23 mouse cellular contexts compared by ENCODE assay signal in the genomic region with DNA sequence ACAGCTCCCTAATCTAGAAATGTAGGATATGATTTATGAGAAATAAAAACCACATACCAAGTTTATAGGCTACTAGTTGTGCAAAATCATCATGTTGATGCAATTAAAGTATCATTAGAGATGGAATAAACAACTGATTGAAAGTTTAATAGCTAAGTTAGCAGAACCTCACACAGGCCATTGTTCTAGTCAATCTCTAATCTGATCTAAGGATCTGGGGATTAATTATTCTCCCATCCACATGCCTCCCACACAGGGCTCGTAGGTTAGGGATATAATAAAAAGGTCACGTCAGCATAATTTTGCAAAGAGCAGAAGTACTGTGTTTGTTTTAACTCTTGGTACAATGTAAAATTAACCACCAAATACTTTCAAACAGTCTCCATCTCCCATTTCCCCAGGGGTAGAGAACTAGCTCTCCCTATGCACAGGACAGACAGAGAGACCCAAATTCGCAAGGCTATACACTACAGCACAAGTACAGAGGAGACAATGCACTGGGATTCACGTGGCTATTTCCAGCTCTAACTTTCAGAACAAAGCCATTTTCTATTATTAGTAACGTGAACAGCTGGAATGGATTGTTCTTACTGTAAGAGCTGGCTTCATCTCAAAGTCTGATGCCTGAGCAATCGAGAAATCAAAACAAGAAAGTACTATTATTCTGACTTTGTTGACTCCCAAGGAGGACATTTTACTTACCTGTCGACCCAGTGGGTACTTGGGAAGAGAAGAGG. TPM values are rescaled to one million over a fixed set of nuclear protein-coding genes. Genes with fewer than 3 reads are reported as not detected.
DNase-seq lines count a peak whose midpoint lies in the region; ATAC-seq and TF ChIP-seq lines count a peak whose summit lies in the region.
"Had no signal": no experiment of that assay in that cellular context is flagged by ENCODE, and none has a peak within 500 bp of the region (broad histone marks: within the 10 kb centered on the region; RNA-seq: fewer than 3 reads in every experiment).

No protein-coding gene starts in this region.

- peaks cover 61% of the 10 kb centered on the region for H3K36me3 ChIP-seq in embryonic facial prominence, embryonic 14.5 days (ENCODE audit: control insufficient read depth, insufficient read depth, low read length)
- peaks cover 74% of the 10 kb centered on the region for H3K36me3 ChIP-seq in embryonic facial prominence, embryonic 10.5 days (replicated peaks)
- H3K36me3 ChIP-seq in heart, embryonic 15.5 days, result peaks cover 43% of the 10 kb centered on the region
- H3K36me3 ChIP-seq in limb, embryonic 12.5 days, result peaks cover 65% of the 10 kb centered on the region
- peaks cover 75% of the 10 kb centered on the region for H3K36me3 ChIP-seq in limb, embryonic 10.5 days
- peaks cover 47% of the 10 kb centered on the region for H3K36me3 ChIP-seq in heart, postnatal 0 days (replicated peaks; ENCODE audit: control insufficient read depth, insufficient read depth, low read length)

- no peak for ATAC-seq in embryonic facial prominence, embryonic 14.5 days (ENCODE audit: low read depth)
- ATAC-seq in heart, embryonic 15.5 days (replicated peaks; ENCODE audit: insufficient number of reproducible peaks, insufficient read depth, low FRiP score, low read depth), result no peak
- ATAC-seq in limb, embryonic 12.5 days (ENCODE audit: insufficient number of reproducible peaks, insufficient read depth, low FRiP score, low TSS enrichment, low read depth), result no peak
- ATAC-seq in heart, postnatal 0 days (ENCODE audit: insufficient read depth, low read depth), result peak; percentile 67
- ATAC-seq: forebrain, embryonic 14.5 days; hindbrain, embryonic 16.5 days; intestine, embryonic 16.5 days had no signal

- 68% methylated on average over 7 of the region's 7 CpGs for WGBS in embryonic facial prominence, embryonic 14.5 days
- 85% methylated on average over 7 of the region's 7 CpGs for WGBS in embryonic facial prominence, embryonic 10.5 days
- 49% methylated on average over 7 of the region's 7 CpGs for WGBS in heart, embryonic 15.5 days
- WGBS in limb, embryonic 12.5 days, result 85% methylated on average over 7 of the region's 7 CpGs
- 94% methylated on average over 7 of the region's 7 CpGs for WGBS in limb, embryonic 10.5 days
- 31% methylated on average over 7 of the region's 7 CpGs for WGBS in heart, postnatal 0 days

- H3K27ac ChIP-seq in embryonic facial prominence, embryonic 14.5 days (replicated peaks; ENCODE audit: low read depth, low read length), result no peak overlapping the region
- H3K27ac ChIP-seq in embryonic facial prominence, embryonic 10.5 days (replicated peaks), result no peak overlapping the region
- peak overlapping the region; percentile 46; the same call in 1 of the 2 replicates for H3K27ac ChIP-seq in heart, embryonic 15.5 days
- 0 out of 2 replicates have a peak overlapping the region, but pooled peaks have one; percentile 12 for H3K27ac ChIP-seq in limb, embryonic 12.5 days
- no peak overlapping the region for H3K27ac ChIP-seq in limb, embryonic 10.5 days
- peak overlapping the region; percentile 81 for H3K27ac ChIP-seq in heart, postnatal 0 days (ENCODE audit: low read depth)
- H3K27ac ChIP-seq: layer of hippocampus, adult 2 months; macrophage; midbrain, embryonic 10.5 days; stomach, embryonic 15.5 days had no signal

- TF ChIP-seq EP300 in heart, postnatal 0 days (IDR thresholded peaks at IDR 0.05; ENCODE audit: low read depth), result no peak

- H3K9ac ChIP-seq in embryonic facial prominence, embryonic 14.5 days (ENCODE audit: low read depth, low read length), result no peak overlapping the region
- no peak overlapping the region for H3K9ac ChIP-seq in heart, embryonic 15.5 days
- H3K9ac ChIP-seq in limb, embryonic 12.5 days (replicated peaks), result no peak overlapping the region
- H3K9ac ChIP-seq in heart, postnatal 0 days (replicated peaks; ENCODE audit: low read depth, low read length), result no peak overlapping the region
- H3K9ac ChIP-seq: stomach, embryonic 15.5 days had no signal

- no peaks in the 10 kb centered on the region for H3K9me3 ChIP-seq in embryonic facial prominence, embryonic 14.5 days (ENCODE audit: control insufficient read depth, low read length)
- no peaks in the 10 kb centered on the region for H3K9me3 ChIP-seq in embryonic facial prominence, embryonic 10.5 days
- no peaks in the 10 kb centered on the region for H3K9me3 ChIP-seq in heart, embryonic 15.5 days (replicated peaks)
- H3K9me3 ChIP-seq in limb, embryonic 12.5 days, result no peaks in the 10 kb centered on the region
- H3K9me3 ChIP-seq in limb, embryonic 10.5 days (replicated peaks), result no peaks in the 10 kb centered on the region
- no peaks in the 10 kb centered on the region for H3K9me3 ChIP-seq in heart, postnatal 0 days (replicated peaks; ENCODE audit: control insufficient read depth, low read length)
- H3K9me3 ChIP-seq: midbrain, embryonic 10.5 days; stomach, embryonic 15.5 days had no signal

- TF ChIP-seq CTCF in heart, postnatal 0 days (IDR thresholded peaks at IDR 0.05; ENCODE audit: low read depth), result no peak

- H3K27me3 ChIP-seq in embryonic facial prominence, embryonic 14.5 days (replicated peaks; ENCODE audit: control insufficient read depth, insufficient read depth, low read length), result no peaks in the 10 kb centered on the region
- no peaks in the 10 kb centered on the region for H3K27me3 ChIP-seq in embryonic facial prominence, embryonic 10.5 days (replicated peaks; ENCODE audit: low read depth, poor library complexity, severe bottlenecking)
- H3K27me3 ChIP-seq in heart, embryonic 15.5 days, result no peaks in the 10 kb centered on the region
- H3K27me3 ChIP-seq in limb, embryonic 12.5 days, result no peaks in the 10 kb centered on the region
- no peaks in the 10 kb centered on the region for H3K27me3 ChIP-seq in limb, embryonic 10.5 days (ENCODE audit: low read depth, poor library complexity, severe bottlenecking)
- no peaks in the 10 kb centered on the region for H3K27me3 ChIP-seq in heart, postnatal 0 days (ENCODE audit: control insufficient read depth, insufficient read depth, low read length)
- H3K27me3 ChIP-seq: stomach, embryonic 15.5 days had no signal

- no peak overlapping the region for H3K4me3 ChIP-seq in embryonic facial prominence, embryonic 14.5 days (ENCODE audit: low read depth, low read length)
- no peak overlapping the region for H3K4me3 ChIP-seq in embryonic facial prominence, embryonic 10.5 days
- no peak overlapping the region for H3K4me3 ChIP-seq in heart, embryonic 15.5 days
- H3K4me3 ChIP-seq in limb, embryonic 12.5 days (replicated peaks), result no peak overlapping the region
- H3K4me3 ChIP-seq in limb, embryonic 10.5 days, result no peak overlapping the region
- H3K4me3 ChIP-seq in heart, postnatal 0 days (ENCODE audit: low read depth, low read length), result no peak overlapping the region
- H3K4me3 ChIP-seq: layer of hippocampus, adult 2 months; midbrain, embryonic 10.5 days; stomach, embryonic 15.5 days had no signal

- H3K4me1 ChIP-seq in embryonic facial prominence, embryonic 14.5 days (ENCODE audit: control insufficient read depth, insufficient read depth, low read length), result no peaks in the 10 kb centered on the region
- no peaks in the 10 kb centered on the region for H3K4me1 ChIP-seq in embryonic facial prominence, embryonic 10.5 days
- H3K4me1 ChIP-seq in heart, embryonic 15.5 days (replicated peaks), result peaks cover 15% of the 10 kb centered on the region
- no peaks in the 10 kb centered on the region for H3K4me1 ChIP-seq in limb, embryonic 12.5 days (replicated peaks)
- no peaks in the 10 kb centered on the region for H3K4me1 ChIP-seq in limb, embryonic 10.5 days
- H3K4me1 ChIP-seq in heart, postnatal 0 days (ENCODE audit: control insufficient read depth, insufficient read depth), result peaks cover 19% of the 10 kb centered on the region; the same call in 1 of the 2 replicates
- H3K4me1 ChIP-seq: midbrain, embryonic 10.5 days; stomach, embryonic 15.5 days had no signal

- DNase-seq in embryonic facial prominence, embryonic 14.5 days (ENCODE audit: low spot score), result peak; percentile 45
- DNase-seq in embryonic facial prominence, embryonic 10.5 days (ENCODE audit: low spot score), result no peak
- no peak for DNase-seq in heart, adult 11 months
- DNase-seq in limb, embryonic 10.5 days (ENCODE audit: low spot score), result no peak
- peak; percentile 73 for DNase-seq in heart, postnatal 0 days (ENCODE audit: low spot score)
- DNase-seq in layer of hippocampus, postnatal 14 days (ENCODE audit: low spot score in 2 of 2), result no peak
- DNase-seq: adrenal gland, postnatal 25 days; cerebellum, adult 11-12 months; cerebellum, postnatal 14 days; embryo, embryonic 11 days; gastrocnemius, postnatal 10 days; lung, adult 18-20 months; retina, postnatal 1 day had no signal

- no peak overlapping the region for H3K4me2 ChIP-seq in embryonic facial prominence, embryonic 14.5 days (ENCODE audit: low read depth, low read length)
- H3K4me2 ChIP-seq in heart, embryonic 15.5 days, result no peak overlapping the region
- H3K4me2 ChIP-seq in limb, embryonic 12.5 days, result no peak overlapping the region
- peak overlapping the region; percentile 12; the same call in 1 of the 2 replicates for H3K4me2 ChIP-seq in heart, postnatal 0 days (ENCODE audit: low read depth, low read length)
- H3K4me2 ChIP-seq: liver, embryonic 11.5 days; stomach, embryonic 15.5 days had no signal

RNA-seq across cellular contexts. Expression of gene Orc3, which starts 29.7 kb away (rescaled TPM):
- polyA plus RNA-seq in embryonic facial prominence, embryonic 14.5 days (2014; fragmentation: Nextera tagmentation; extraction: Ambion mirVana), result 82.5 and 94.7 TPM in 2 replicates
- polyA plus RNA-seq in embryonic facial prominence, embryonic 10.5 days (2016; fragmentation: Nextera tagmentation; extraction: Ambion mirVana), result 93.8 and 96.6 TPM in 2 replicates
- polyA plus RNA-seq in heart, embryonic 15.5 days (2015; fragmentation: Nextera tagmentation; extraction: Ambion mirVana), result 58.0 and 63.8 TPM in 2 replicates
- 105 and 109 TPM in 2 replicates for polyA plus RNA-seq in limb, embryonic 12.5 days (2016; fragmentation: Nextera tagmentation; extraction: Ambion mirVana)
- polyA plus RNA-seq in limb, embryonic 10.5 days (2016; fragmentation: Nextera tagmentation; extraction: Ambion mirVana), result 86.0 and 106 TPM in 2 replicates
- 41.0 and 47.8 TPM in 2 replicates for total RNA-seq in heart, postnatal 0 days (2014; rRNA removed; ENCODE audit: low replicate concordance)
- polyA plus RNA-seq in heart, postnatal 0 days (2015; fragmentation: Nextera tagmentation; extraction: Ambion mirVana), result 50.0 and 51.4 TPM in 2 replicates
- 10 to 100 TPM; 50.4 to 55.8 TPM for total RNA-seq in layer of hippocampus, postnatal 14 days (2021)

RNA-seq across cellular contexts. Expression of gene Rars2, which starts 29.7 kb away (rescaled TPM):
- polyA plus RNA-seq in embryonic facial prominence, embryonic 14.5 days (2014; fragmentation: Nextera tagmentation; extraction: Ambion mirVana), result 48.6 and 57.5 TPM in 2 replicates
- polyA plus RNA-seq in embryonic facial prominence, embryonic 10.5 days (2016; fragmentation: Nextera tagmentation; extraction: Ambion mirVana), result 74.5 and 78.1 TPM in 2 replicates
- 45.4 and 49.0 TPM in 2 replicates for polyA plus RNA-seq in heart, embryonic 15.5 days (2015; fragmentation: Nextera tagmentation; extraction: Ambion mirVana)
- 70.1 and 71.6 TPM in 2 replicates for polyA plus RNA-seq in limb, embryonic 12.5 days (2016; fragmentation: Nextera tagmentation; extraction: Ambion mirVana)
- 66.5 and 66.6 TPM in 2 replicates for polyA plus RNA-seq in limb, embryonic 10.5 days (2016; fragmentation: Nextera tagmentation; extraction: Ambion mirVana)
- total RNA-seq in heart, postnatal 0 days (2014; rRNA removed; ENCODE audit: low replicate concordance), result 19.4 and 93.2 TPM in 2 replicates
- polyA plus RNA-seq in heart, postnatal 0 days (2015; fragmentation: Nextera tagmentation; extraction: Ambion mirVana), result 49.7 and 51.2 TPM in 2 replicates
- total RNA-seq in layer of hippocampus, postnatal 14 days (2021), result 10 to 100 TPM; 28.5 to 29.9 TPM

RNA-seq across cellular contexts. Expression of gene Akirin2, which starts 34.3 kb away (rescaled TPM):
- 55.0 and 56.0 TPM in 2 replicates for polyA plus RNA-seq in embryonic facial prominence, embryonic 14.5 days (2014; fragmentation: Nextera tagmentation; extraction: Ambion mirVana)
- 64.8 and 66.8 TPM in 2 replicates for polyA plus RNA-seq in embryonic facial prominence, embryonic 10.5 days (2016; fragmentation: Nextera tagmentation; extraction: Ambion mirVana)
- 41.4 and 44.8 TPM in 2 replicates for polyA plus RNA-seq in heart, embryonic 15.5 days (2015; fragmentation: Nextera tagmentation; extraction: Ambion mirVana)
- polyA plus RNA-seq in limb, embryonic 12.5 days (2016; fragmentation: Nextera tagmentation; extraction: Ambion mirVana), result 90.2 and 101 TPM in 2 replicates
- polyA plus RNA-seq in limb, embryonic 10.5 days (2016; fragmentation: Nextera tagmentation; extraction: Ambion mirVana), result 70.2 and 75.5 TPM in 2 replicates
- total RNA-seq in heart, postnatal 0 days (2014; rRNA removed; ENCODE audit: low replicate concordance), result 29.0 and 66.3 TPM in 2 replicates
- polyA plus RNA-seq in heart, postnatal 0 days (2015; fragmentation: Nextera tagmentation; extraction: Ambion mirVana), result 34.2 and 37.0 TPM in 2 replicates
- total RNA-seq in layer of hippocampus, postnatal 14 days (2021), result 100 to 1,000 TPM in 1 of 2 experiments, 10 to 100 TPM in 1; 97.6 to 103 TPM

Comparison
In these comparisons a context has a peak if more than half of its experiments do, and no peak if none do; other contexts are left out.
1. DNase-seq: peak in embryonic facial prominence, embryonic 14.5 days (single experiment) and heart, postnatal 0 days (single experiment); none in embryonic facial prominence, embryonic 10.5 days (single experiment), heart, adult 11 months (single experiment), limb, embryonic 10.5 days (single experiment) and layer of hippocampus, postnatal 14 days (0 of 2).
2. H3K27ac ChIP-seq: peak in heart, embryonic 15.5 days (single experiment), limb, embryonic 12.5 days (single experiment) and heart, postnatal 0 days (single experiment); none in embryonic facial prominence, embryonic 14.5 days (single experiment), embryonic facial prominence, embryonic 10.5 days (single experiment) and limb, embryonic 10.5 days (single experiment).